Mouse (Mus musculus) gastrocnemius, postnatal 25 days (tissue): ENCODE measurements around the gene Pm20d2. TPM values are rescaled to one million over a fixed set of nuclear protein-coding genes. Genes with fewer than 3 reads are reported as not detected.

Experiments used
- DNase-seq: peaks from one replicate; pipeline ENCODE4 v3.0.0; 2022
- long read RNA-seq, 2 experiments: library from polyadenylated mRNA; stranded (forward); transcript quantifications; one replicate each; pipeline ENCODE4 v2.0.0; 2021
- total RNA-seq, 2 experiments: library from RNA; stranded (reverse); gene quantifications; 1 replicate in 1 of 2; 2 replicates in 1 of 2; pipeline ENCODE4 v1.2.3; 2021

Gene Pm20d2
- 10 to 100 TPM; 36.7 to 39.6 TPM for total RNA-seq
- long read RNA-seq, experiment 1, partial matches to known transcripts, result 1 of 2 reads
- long read RNA-seq, experiment 1, other reads (novel, unspliced or antisense), result 0 of 2 reads
- long read RNA-seq, experiment 2, transcript Pm20d2-201 (7 exons, 1,445 nt), result major isoform, 5 of 10 reads
- long read RNA-seq, experiment 2, partial matches to known transcripts, result 2 of 10 reads
- long read RNA-seq, experiment 2, other reads (novel, unspliced or antisense), result 3 of 10 reads

DNA sequence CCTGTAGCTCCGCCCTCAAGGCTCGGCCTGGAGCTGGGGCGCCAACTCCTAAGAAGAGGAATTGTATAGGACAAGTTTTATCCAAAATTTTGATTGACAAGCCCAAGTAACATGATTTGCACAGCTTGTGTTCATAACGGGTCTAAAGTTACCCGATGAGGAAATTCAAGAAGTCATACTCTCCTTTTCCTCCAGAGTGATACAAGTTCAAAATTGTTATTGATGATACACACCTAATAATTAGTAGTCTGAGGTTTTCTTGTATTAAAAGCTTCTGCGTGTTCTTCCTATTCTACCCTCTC is at the start of gene Pm20d2:
Gene Pm20d2, minus strand, starts transcription at position 3 of the 302 bp plus-strand sequence.
- no peak for DNase-seq

DNA sequence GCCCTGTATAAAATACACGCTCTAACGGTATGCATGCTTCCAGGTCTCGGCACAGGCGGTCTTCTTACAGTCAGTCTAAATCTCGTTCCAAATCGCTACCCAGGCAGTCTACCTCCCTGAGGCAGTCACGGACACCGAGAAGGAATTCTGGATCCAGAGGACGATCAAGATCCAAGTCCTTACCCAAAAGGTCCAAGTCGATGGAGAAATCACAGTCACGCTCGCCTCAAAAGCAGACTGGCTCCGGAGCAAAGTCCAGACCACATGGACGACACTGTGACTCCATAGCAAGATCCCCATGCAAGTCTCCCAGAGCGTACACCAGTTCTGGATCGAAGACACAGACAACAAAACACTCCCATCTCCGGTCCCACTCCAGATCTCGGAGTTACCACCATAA is 41.3 kb upstream of the Pm20d2 start:
- no peak for DNase-seq

DNA sequence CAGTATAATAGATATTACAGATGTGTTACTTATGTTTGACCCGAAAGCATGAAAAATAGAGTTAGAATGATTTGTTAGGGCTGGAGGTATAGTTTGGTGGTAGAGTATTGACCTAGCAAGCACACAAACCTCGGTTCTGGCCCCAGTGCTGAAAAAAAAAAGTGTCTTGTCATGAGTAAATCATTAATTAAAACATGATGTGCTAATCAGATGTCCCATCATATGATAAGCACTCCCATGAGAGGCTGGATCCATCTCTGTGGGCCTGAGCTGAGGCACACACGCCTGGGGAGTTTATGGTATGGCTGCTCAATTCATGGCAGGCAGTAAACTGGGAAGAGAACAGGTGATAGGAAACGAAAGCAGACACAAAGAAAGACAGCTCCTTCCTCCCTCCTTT is 40.1 kb upstream of the Pm20d2 start:
- DNase-seq, result no peak

DNA sequence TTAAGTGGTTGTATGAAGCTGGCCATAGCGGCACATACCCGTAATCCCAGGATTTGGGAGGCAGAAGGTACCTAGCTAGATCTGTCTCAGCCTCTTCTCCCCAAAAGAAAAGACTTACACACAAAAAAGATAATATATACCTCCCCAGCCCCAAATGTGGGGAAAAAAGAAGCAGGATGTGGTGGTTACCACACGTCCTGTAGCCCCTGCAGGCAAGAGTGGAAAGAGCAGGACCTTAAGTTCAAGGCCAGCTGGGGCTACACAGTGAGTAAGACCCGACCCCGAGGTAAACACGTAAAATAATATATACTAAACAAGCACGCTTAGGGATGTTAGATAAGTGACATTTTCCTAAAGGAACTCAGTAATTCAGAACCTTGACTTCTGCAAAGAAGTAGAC is 37.6 kb upstream of the Pm20d2 start:
- no peak for DNase-seq

DNA sequence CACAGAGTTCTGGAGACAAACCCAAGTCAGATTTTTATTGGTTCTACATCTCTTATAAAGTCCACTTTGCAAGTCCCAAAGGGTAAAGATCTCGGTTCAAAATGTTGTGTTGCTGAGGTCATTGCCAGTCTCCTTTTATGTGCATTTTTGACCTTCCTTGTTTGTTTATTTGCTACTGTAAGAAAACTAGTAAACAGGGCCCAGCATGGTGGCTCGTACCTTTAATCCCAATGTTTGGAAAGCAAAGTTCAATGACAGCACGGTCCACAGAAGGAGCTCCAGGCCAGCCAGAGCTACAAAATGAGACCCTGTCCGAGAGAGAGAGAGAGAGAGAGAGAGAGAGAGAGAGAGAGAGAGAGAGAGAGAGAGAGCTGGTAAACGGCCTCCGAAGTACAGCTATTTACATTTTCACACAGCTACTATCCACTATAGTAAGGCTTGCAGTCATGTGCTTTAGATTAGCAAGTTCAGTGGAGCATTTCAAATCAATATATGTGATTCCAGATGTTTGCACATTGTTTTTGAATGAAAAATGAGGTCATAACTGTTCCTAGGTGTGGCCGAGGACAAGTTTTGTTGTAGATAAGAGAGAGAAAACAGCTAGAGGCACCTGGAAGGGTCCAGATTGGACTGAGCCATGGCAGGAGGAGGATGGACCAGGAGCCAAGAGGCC is 34.6 kb upstream of the Pm20d2 start:
- no peak for DNase-seq

DNA sequence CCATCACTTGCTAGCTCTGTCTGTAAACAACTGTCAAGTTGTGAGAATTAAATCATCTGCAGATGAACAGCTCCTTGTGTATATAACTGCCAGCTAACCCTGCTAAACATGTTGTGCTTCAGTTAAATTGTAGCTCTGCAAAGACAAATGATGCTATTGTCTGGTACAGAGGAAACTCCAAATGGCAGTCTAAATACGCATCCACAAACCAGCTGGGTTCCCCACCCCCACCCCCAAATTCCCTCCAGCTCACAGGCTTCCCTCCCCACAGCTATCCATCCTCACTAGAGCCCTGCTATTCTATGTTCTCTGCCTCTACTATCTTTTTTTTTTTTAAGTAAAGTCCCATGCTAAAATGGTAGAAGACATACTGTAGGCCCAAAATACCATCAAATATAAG is 32.3 kb upstream of the Pm20d2 start:
- DNase-seq, result no peak

DNA sequence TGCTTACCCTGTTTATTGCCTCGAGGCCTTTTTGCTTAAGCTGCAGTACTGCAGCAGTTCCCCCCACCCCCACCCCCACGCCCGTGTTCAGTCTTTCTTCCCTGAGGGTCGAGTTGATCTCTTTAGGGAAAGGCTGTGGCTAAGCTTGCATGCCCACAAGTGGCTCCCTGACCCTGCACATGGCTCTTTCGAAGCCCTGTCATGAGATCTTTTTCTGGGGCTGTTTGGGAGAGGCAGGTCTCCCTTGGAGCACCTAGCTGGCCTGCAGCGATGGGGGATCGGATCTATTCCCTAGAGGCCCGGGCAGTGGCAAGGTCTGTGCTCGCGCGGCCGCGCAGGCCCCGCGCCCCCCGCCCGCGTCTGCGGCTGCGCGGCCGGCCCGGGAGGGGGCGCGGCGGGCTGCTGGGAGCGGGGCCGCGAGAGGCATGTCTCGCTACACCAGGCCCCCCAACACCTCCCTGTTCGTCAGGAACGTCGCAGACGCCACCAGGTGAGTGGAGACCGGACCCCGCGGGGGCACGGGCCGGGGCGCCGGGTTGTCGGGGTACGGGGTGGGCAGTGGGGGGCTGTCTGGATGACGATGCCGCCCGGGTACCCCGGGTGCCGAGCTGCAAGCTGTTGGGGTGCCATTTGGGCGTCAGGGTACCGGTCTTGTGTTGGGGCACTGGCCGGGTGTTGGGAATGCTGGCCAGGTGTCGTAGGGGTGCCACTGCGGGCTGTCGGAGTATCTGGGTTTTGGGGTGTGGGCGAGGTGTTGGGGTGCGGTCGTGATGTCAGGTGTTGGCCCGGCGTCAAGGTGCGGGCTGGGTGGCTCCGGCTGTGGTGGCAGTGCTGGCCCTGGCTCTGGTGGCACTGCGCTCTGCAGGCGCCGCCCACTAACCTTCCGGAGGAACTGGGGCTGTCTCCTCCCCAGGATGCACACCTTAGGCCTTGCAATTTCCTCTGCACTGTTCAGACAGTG is 19.6 kb upstream of the Pm20d2 start, which contains the start of gene Srsf12:
Gene Srsf12, plus strand, starts transcription at position 111 of the 961 bp plus-strand sequence.
- no peak for DNase-seq

DNA sequence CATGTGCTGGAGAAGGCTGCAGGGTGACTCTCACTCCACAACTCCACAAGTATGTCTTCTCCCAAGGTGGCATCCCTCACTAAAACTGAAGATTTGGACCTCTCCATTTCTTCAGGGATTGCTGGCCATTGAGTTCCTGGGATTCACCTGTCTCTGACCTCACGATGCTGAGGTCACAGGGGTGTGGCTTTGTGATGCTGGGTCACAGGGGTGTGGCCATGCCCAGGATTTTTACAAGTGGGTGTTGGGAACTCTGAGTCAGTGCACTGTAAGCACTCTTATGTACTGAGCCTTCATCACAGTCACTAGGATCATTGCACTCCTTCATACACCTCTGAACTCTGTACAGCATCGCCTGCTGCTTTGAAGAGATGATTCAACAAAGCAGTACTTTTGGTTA is 18.0 kb upstream of the Pm20d2 start:
- no peak for DNase-seq

DNA sequence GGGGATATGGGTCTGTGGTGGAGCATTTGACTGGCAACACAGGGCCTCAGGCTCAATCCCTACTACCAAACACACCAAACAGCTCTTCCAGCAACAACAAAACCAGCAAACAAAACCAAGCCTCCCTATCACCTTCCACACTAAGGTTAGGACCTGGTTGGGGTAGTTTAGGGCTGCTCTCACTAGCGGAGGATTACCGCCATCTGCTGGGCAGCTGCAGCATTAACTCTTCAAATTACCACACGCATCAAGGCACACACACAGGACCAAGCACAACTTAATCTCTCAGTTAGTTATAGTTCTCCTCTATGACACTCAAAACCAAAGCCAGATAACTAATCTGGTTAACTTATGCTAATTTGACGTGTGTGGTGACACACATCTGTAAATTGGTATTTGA is 15.1 kb upstream of the Pm20d2 start:
- no peak for DNase-seq

DNA sequence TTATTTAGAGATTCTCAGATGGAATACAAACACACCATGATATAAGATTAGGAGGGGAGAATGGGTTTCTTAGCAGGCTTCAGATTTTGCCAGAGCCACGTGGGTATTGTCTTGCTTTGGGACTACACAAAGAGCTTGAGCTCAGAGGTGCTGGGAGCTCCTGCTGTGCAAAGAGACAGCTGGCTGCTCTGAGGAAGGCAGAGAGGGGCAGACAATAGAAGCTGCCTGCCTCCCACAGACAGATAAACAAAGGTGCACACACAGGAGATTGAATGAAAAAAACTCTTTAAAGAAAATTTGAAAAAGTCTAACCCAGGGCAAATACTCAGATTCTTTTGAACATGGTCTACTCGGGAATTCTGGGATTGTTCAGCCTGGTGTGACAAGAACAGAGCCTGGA is 8.6 kb upstream of the Pm20d2 start:
- DNase-seq, result no peak

DNA sequence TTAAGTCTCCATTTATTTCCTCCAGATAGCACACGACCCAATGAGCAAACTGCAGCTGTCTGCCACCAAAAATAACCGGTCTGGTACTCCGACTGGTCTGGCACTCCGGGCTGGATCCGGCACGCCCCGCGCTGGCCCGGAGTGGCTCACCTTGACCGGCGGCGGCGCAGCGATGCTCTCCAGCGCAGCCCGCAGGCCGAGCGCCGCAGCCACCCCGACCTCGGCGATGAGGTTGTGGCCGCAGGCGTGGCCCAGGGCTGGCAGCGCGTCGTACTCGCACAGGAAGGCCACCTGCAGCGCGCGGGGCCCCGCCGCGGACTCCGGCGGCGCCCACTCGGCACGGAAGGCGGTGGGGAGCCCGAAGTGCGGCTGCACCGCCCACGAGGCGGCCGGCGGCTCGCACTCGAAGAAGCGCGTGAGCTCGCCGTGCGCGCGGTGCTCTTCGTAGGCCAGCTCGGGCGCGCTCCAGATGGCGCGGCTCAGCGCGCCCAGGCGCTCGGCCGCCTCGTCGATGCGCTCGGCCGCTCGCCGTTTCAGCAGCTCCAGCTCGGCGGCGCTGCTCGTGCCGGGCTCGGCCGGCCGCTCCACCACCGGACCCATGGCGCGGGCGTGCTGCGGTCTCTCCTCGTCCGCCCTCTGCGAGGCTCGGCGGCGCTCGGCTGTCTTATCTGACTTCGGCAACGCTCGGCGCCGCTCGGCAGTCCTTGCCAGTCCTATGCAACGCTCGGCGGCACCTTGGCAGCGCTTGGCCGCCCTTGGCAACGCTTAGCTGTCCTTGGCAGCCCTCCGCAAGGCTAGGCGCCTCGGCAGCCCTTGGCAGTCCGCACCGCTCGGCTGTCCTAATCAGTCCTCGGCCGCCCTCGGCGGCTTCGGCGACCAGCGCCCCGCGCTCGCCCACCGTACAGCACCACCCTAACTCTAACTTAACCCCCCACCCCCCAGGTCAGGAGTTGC is 479 bp downstream of the Pm20d2 start:
- DNase-seq, result peak; percentile 90

DNA sequence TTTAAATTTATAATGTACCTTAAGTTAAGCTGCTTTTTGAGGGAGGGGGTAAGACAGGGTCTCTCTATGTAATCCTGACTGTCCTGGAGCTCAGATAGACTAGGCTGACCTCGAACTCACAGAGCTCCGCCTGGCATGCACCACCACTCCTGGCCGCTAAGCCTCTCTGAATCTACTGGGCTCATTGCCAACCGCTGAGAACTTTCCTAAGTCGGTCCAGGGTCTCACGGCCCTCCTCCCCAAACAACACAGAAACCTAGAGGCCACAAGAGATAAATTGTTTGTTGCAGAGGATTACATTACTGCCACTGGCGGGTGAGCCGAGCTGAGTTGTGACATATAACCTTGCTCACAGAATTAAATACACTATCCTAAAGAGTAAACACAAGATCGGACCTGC is 1.4 kb downstream of the Pm20d2 start:
- no peak for DNase-seq

DNA sequence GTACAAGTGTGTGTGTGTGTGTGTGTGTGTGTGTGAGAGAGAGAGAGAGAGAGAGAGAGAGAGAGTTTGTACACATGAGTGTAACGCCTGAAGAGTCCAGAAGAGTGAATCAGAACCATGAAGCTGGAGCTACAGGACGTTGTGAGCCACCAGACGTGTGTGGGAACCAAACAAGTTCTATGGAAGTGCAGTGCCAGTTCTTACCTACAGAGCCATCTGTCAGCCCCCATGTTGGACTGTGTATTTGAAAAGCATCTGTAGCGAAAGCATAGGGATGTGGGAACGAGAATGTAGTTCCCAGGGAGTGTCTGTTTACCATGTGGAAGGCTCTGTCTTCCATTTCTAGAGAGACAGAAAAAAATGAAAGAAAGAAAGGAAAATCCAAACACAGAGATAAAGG is 6.1 kb downstream of the Pm20d2 start:
- no peak for DNase-seq

DNA sequence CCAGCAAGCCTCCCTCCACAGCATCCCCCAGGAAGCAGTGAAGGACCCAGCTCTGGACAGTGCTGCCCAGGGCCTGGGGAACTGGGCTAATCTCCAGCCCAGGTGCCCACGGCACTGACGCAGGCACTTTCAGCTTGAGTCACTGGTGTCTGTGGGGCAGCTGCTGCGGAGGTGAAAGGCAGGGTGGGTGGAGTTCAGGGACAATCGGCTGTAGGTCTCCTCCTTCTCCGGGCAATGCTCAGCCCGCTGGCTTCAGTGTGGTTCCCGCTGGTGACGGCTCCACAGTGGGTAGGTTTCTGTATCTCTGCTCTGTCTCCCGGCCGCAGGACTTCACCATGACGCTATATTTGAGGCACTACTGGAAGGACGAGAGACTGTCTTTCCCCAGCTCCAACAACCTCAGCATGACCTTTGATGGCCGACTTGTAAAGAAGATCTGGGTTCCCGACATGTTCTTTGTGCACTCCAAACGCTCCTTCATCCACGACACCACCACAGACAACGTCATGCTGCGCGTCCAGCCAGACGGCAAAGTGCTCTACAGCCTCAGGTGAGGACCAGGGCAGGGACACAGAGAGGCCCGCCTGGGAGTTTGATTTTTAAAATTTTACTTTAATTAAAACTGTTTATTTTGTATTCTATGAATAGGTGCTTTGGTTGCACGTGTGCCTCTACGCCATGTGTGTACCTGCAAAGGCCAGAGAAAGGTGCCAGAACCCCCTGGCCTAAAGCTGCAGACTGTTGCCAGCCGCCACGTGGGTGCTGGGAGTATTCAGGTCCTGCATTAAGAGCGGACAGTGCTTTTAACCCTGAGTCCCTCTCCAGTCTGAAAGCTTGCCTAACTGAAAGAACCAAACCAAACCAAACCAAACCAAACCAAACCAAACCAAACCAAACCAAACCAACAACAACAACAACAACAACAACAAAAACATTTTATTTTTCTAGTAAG is 37.2 kb downstream of the Pm20d2 start:
- DNase-seq, result no peak

DNA sequence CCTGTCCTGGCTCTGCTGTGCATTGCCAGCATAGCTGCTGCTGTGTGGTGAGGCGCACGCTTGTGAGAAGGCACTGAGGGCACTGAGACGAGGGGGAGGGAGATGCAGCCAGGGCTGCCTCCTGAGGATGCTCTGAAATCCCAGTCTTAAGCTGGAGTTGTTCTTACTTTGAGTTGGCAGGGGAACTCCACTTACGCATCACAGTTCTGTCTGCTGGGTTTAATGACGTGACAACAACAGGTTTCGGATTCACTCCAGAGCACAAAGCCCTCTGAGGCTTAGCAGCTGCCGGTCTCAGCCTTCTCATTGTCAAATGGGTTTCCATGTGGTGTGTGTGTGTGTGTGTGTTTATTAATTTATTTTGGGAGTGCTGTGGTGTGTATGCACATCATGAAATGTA is 40.4 kb downstream of the Pm20d2 start:
- no peak for DNase-seq

DNA sequence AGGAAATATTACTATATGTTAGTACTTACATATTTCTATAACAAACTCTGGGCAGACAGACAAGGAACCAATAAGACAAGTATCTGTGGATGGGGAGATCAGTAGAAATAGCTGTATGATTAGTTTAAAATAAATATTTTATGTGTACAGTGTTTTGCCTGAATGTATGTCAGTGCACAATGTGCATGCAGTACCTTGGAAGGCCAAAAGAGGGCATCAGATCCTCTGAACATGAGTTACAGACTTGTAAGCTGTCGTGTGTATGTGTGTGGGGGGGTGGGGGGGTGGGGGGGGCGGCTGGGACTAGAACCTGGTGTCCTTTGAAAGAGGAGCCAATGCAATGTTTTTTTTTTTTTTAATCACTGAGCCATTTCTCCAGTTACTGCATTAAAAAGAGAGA is 41.7 kb downstream of the Pm20d2 start:
- DNase-seq, result no peak

DNA sequence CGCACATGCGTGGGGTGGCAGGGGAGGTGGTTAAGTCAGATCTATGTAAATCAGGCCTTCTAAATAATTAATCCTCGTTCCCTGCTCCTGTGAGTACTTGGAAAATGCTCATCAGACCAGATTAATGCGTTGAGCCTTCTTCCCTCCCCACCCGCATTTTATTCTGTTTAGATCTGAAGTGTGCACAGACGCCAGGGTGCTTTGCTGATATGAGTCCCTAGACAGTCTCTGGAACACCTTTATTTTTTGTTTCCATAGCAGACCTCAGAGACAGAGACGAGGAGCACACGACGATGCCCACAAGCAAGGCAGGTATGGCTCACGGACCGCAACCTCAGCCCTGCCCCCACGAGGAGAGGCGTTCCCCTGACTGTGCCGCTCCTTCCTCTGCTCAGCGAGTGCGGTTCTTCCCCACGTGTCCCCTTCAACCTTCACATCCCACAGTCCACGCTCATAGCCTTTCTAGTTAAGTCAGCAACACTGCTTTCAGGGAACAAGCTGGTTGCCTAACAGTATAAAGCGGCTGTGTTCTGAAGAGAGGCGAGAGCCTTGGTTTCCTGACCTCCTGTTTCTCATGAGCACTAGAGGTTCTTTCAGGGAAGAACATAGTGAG is 42.8 kb downstream of the Pm20d2 start:
- DNase-seq, result no peak

DNA sequence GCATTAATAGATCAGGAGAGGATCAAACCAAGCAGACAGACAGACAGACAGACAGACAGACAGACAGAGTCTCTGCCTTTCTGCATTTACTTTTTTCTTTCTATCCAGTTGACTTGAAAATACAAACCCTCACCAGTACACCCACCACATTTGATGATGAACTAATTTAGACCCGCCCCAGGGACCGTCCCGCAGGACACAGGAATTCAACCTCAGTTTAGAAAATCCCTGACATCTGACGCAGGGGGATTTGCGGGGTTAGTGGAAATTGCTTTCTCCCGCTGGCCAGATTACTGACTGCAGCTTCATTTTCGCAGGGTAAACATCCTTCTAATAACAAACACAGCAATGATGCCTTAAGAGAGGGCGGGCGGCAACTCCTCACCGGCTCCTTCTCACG is 57.3 kb downstream of the Pm20d2 start, which contains the start of gene Gabrr1:
Gene Gabrr1, plus strand, starts transcription at position 301 of the 400 bp plus-strand sequence.
- no peak for DNase-seq

DNA sequence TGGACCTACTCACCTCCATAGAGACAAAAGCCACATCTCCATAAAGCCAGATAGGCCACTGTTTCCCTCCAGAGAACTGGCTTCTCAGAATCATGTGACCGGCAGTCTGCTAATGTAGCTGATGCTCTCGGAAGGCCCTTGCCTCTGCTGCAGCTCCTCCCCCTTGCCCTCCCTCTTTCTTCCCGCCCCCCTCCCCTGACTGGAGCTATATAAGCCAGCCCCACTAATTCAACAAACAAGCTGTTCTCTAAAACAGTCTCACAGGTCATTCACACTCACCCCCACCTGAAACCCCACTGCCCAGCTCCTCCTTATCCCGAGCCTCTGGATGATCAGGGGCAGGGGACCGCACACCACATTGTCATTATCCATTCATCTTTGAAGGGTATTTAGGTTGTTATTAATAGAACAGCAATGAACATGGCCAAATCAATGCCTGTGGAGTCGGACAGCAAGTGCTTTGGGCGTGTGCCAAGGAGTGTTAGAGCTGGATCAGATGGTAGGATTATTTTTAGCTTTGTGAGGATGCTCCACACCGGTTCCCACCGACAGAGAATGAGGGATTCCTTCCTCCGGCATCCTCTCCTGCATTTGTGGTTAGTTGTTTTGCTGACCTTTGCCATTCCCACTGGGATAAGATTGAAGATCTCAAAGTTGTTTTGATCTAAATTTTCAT is 64.0 kb downstream of the Pm20d2 start:
- peak; percentile 13 for DNase-seq

DNA sequence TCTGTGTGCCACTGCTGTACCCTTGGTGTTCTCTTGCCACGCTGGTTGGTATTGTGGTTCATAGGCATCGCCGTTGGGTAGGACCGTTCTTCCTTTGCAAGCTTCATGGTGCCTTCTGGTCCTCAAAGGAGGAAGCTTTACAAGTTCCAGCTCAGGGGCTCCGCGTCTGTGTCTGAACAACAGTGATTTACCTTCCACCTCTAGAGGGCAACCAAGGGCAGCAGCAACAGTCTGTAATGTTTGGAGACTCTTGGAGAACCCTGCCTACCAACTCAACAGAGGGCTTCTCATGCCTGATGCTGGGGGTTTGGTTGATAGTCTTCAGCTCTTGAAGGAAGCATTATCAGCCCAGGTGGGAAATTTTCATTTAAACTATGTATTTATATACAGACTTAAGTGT is 65.0 kb downstream of the Pm20d2 start:
- DNase-seq, result peak; percentile 12
